ENCODE assay signal across 10 mouse cellular contexts in genomic region chr3:114065587-114065986, GRCm38 (mm10). TPM values are rescaled to one million over a fixed set of nuclear protein-coding genes. Genes with fewer than 3 reads are reported as not detected.
DNase-seq lines count a peak whose midpoint lies in the region; ATAC-seq lines count a peak whose summit lies in the region.
"Had no signal": no experiment of that assay in that cellular context is flagged by ENCODE, and none has a peak within 500 bp of the region (broad histone marks: within the 10 kb centered on the region; RNA-seq: fewer than 3 reads in every experiment).

No protein-coding gene starts in this region.

- no peak overlapping the region for H3K4me3 ChIP-seq in embryonic facial prominence, embryonic 14.5 days (ENCODE audit: low read depth, low read length)
- H3K4me3 ChIP-seq in embryonic facial prominence, embryonic 10.5 days = no peak overlapping the region
- no peak overlapping the region for H3K4me3 ChIP-seq in neural tube, embryonic 11.5 days (ENCODE audit: low read depth, low read length)
- H3K4me3 ChIP-seq in limb, embryonic 12.5 days (replicated peaks) = no peak overlapping the region
- H3K4me3 ChIP-seq: embryonic facial prominence, embryonic 13.5 days had no signal

- H3K9me3 ChIP-seq in embryonic facial prominence, embryonic 14.5 days (ENCODE audit: control insufficient read depth, low read length) = no peaks in the 10 kb centered on the region
- H3K9me3 ChIP-seq in embryonic facial prominence, embryonic 10.5 days = no peaks in the 10 kb centered on the region
- no peaks in the 10 kb centered on the region for H3K9me3 ChIP-seq in neural tube, embryonic 11.5 days (ENCODE audit: control insufficient read depth, low read length)
- H3K9me3 ChIP-seq in limb, embryonic 12.5 days = no peaks in the 10 kb centered on the region
- H3K9me3 ChIP-seq: embryonic facial prominence, embryonic 13.5 days had no signal

- DNase-seq in embryonic facial prominence, embryonic 14.5 days (ENCODE audit: low spot score) = peak; percentile 70
- DNase-seq in embryonic facial prominence, embryonic 10.5 days (ENCODE audit: low spot score) = no peak
- peak; percentile 17 for DNase-seq in neural tube, embryonic 11.5 days (ENCODE audit: low spot score)
- DNase-seq in neural tube, embryonic 10.5 days (ENCODE audit: extremely low spot score, low spot score) = no peak
- peak; percentile 78 for DNase-seq in telencephalon, adult 2 months (ENCODE audit: low read depth, low spot score)
- DNase-seq in c-Kit-positive CD71-positive TER-119-positive erythroid progenitor cells, embryonic 14.5 days (ENCODE audit: low spot score) = no peak
- DNase-seq in kidney, postnatal 14 days = no peak

- H3K27ac ChIP-seq in embryonic facial prominence, embryonic 14.5 days (replicated peaks; ENCODE audit: low read depth, low read length) = no peak overlapping the region
- no peak overlapping the region for H3K27ac ChIP-seq in embryonic facial prominence, embryonic 10.5 days (replicated peaks)
- no peak overlapping the region; the same call in 1 of the 2 replicates for H3K27ac ChIP-seq in neural tube, embryonic 11.5 days (ENCODE audit: low read depth, low read length)
- H3K27ac ChIP-seq in limb, embryonic 12.5 days = peak overlapping the region; percentile 56; the same call in 1 of the 2 replicates
- H3K27ac ChIP-seq: embryonic facial prominence, embryonic 13.5 days had no signal

- no peak overlapping the region for H3K9ac ChIP-seq in embryonic facial prominence, embryonic 14.5 days (ENCODE audit: low read depth, low read length)
- no peak overlapping the region for H3K9ac ChIP-seq in neural tube, embryonic 11.5 days (ENCODE audit: low read length)
- H3K9ac ChIP-seq in limb, embryonic 12.5 days (replicated peaks) = no peak overlapping the region
- H3K9ac ChIP-seq: embryonic facial prominence, embryonic 13.5 days had no signal

- H3K27me3 ChIP-seq in embryonic facial prominence, embryonic 14.5 days (replicated peaks; ENCODE audit: control insufficient read depth, insufficient read depth, low read length) = no peaks in the 10 kb centered on the region
- no peaks in the 10 kb centered on the region for H3K27me3 ChIP-seq in embryonic facial prominence, embryonic 10.5 days (replicated peaks; ENCODE audit: low read depth, poor library complexity, severe bottlenecking)
- no peaks in the 10 kb centered on the region for H3K27me3 ChIP-seq in neural tube, embryonic 11.5 days (ENCODE audit: control insufficient read depth, insufficient read depth, low read length)
- no peaks in the 10 kb centered on the region for H3K27me3 ChIP-seq in limb, embryonic 12.5 days
- H3K27me3 ChIP-seq: embryonic facial prominence, embryonic 13.5 days had no signal

- H3K4me1 ChIP-seq in embryonic facial prominence, embryonic 14.5 days (ENCODE audit: control insufficient read depth, insufficient read depth, low read length) = no peaks in the 10 kb centered on the region
- no peaks in the 10 kb centered on the region for H3K4me1 ChIP-seq in embryonic facial prominence, embryonic 10.5 days
- H3K4me1 ChIP-seq in neural tube, embryonic 11.5 days (ENCODE audit: control insufficient read depth, insufficient read depth, low read length) = no peaks in the 10 kb centered on the region
- H3K4me1 ChIP-seq in limb, embryonic 12.5 days (replicated peaks) = peaks cover 3% of the 10 kb centered on the region; the same call in 1 of the 2 replicates
- H3K4me1 ChIP-seq: embryonic facial prominence, embryonic 13.5 days had no signal

- H3K4me2 ChIP-seq in embryonic facial prominence, embryonic 14.5 days (ENCODE audit: low read depth, low read length) = no peak overlapping the region
- no peak overlapping the region for H3K4me2 ChIP-seq in neural tube, embryonic 11.5 days (ENCODE audit: low read depth)
- no peak overlapping the region for H3K4me2 ChIP-seq in limb, embryonic 12.5 days
- H3K4me2 ChIP-seq: embryonic facial prominence, embryonic 13.5 days had no signal

- peak; percentile 79 for ATAC-seq in embryonic facial prominence, embryonic 14.5 days (ENCODE audit: low read depth)
- ATAC-seq in neural tube, embryonic 11.5 days (ENCODE audit: insufficient read depth, low FRiP score, low TSS enrichment) = peak; percentile 53; the same call in 1 of the 2 replicates
- no peak; the same call in 1 of the 2 replicates for ATAC-seq in limb, embryonic 12.5 days (ENCODE audit: insufficient number of reproducible peaks, insufficient read depth, low FRiP score, low TSS enrichment, low read depth)

- 43% methylated on average over 4 of the region's 4 CpGs for WGBS in embryonic facial prominence, embryonic 14.5 days
- 67% methylated on average over 4 of the region's 4 CpGs for WGBS in embryonic facial prominence, embryonic 10.5 days
- 32% methylated on average over 4 of the region's 4 CpGs for WGBS in neural tube, embryonic 11.5 days
- WGBS in limb, embryonic 12.5 days = 46% methylated on average over 4 of the region's 4 CpGs

- H3K36me3 ChIP-seq in embryonic facial prominence, embryonic 14.5 days (ENCODE audit: control insufficient read depth, insufficient read depth, low read length) = 0 out of 2 replicates have a peak, but pooled peaks cover 13% of the 10 kb centered on the region
- peaks cover 16% of the 10 kb centered on the region for H3K36me3 ChIP-seq in embryonic facial prominence, embryonic 10.5 days (replicated peaks)
- no peaks in the 10 kb centered on the region for H3K36me3 ChIP-seq in neural tube, embryonic 11.5 days (ENCODE audit: control insufficient read depth, insufficient read depth, low read length)
- peaks cover 25% of the 10 kb centered on the region for H3K36me3 ChIP-seq in limb, embryonic 12.5 days

RNA-seq across cellular contexts. Expression of gene Col11a1, which starts 35.2 kb away (rescaled TPM):
- 168 and 171 TPM in 2 replicates for polyA plus RNA-seq in embryonic facial prominence, embryonic 14.5 days (2014; fragmentation: Nextera tagmentation; extraction: Ambion mirVana)
- polyA plus RNA-seq in embryonic facial prominence, embryonic 10.5 days (2016; fragmentation: Nextera tagmentation; extraction: Ambion mirVana) = 20.2 and 21.2 TPM in 2 replicates
- 16.9 and 19.1 TPM in 2 replicates for polyA plus RNA-seq in neural tube, embryonic 11.5 days (2014; fragmentation: Nextera tagmentation; extraction: Ambion mirVana)
- 43.6 and 58.2 TPM in 2 replicates for polyA plus RNA-seq in limb, embryonic 12.5 days (2016; fragmentation: Nextera tagmentation; extraction: Ambion mirVana)
- polyA plus RNA-seq: liver, adult 2 months had no signal

Comparison
In these comparisons a context has a peak if more than half of its experiments do, and no peak if none do; other contexts are left out.
1. DNase-seq: peak in embryonic facial prominence, embryonic 14.5 days (single experiment), neural tube, embryonic 11.5 days (single experiment) and telencephalon, adult 2 months (single experiment); none in embryonic facial prominence, embryonic 10.5 days (single experiment), neural tube, embryonic 10.5 days (single experiment), c-Kit-positive CD71-positive TER-119-positive erythroid progenitor cells, embryonic 14.5 days (single experiment) and kidney, postnatal 14 days (single experiment).